Mouse (Mus musculus) forebrain, embryonic 10.5 days (tissue): ENCODE results near the gene Phf7. TPM values are rescaled to one million over a fixed set of nuclear protein-coding genes. Genes with fewer than 3 reads are reported as not detected.

Experiments used
- DNase-seq: peaks from one replicate; pipeline ENCODE4 v3.0.0-alpha.2; 2017; ENCODE audit warnings: low spot score; ENCODE audit errors: extremely low spot score
- H3K27ac ChIP-seq: fragments of 300-500 bp; sonication (generic); 2 replicates; pipeline ENCODE4 v1.5.1; 2016; ENCODE audit warnings: mild to moderate bottlenecking
- H3K27me3 ChIP-seq: fragments of 300-500 bp; sonication (generic); 2 replicates; pipeline ENCODE4 v1.6.1; 2016; ENCODE audit warnings: mild to moderate bottlenecking; ENCODE audit not compliant: poor library complexity, severe bottlenecking
- H3K36me3 ChIP-seq: fragments of 300-500 bp; sonication (generic); replicated peaks from 2 replicates; pipeline ENCODE4 v1.6.1; 2016; ENCODE audit warnings: mild to moderate bottlenecking, moderate library complexity
- H3K4me1 ChIP-seq: fragments of 300-500 bp; sonication (generic); 2 replicates; pipeline ENCODE4 v1.6.1; 2016
- H3K4me3 ChIP-seq: fragments of 300-500 bp; sonication (generic); 2 replicates; pipeline ENCODE4 v1.5.1; 2016; ENCODE audit warnings: mild to moderate bottlenecking, moderate library complexity
- H3K9me3 ChIP-seq: fragments of 300-500 bp; sonication (generic); 2 replicates; pipeline ENCODE4 v1.6.1; 2016; ENCODE audit warnings: mild to moderate bottlenecking, moderate library complexity
- WGBS: fragments of 180-500 bp; shearing (Covaris S2); methylation state at CpG from one replicate; pipeline ENCODE4 v1.1.7; 2016; 5-methylcytosine and 5-hydroxymethylcytosine counted together
- polyA plus RNA-seq: library from polyadenylated mRNA; unstranded; fragments of >200 nt; fragmentation: Nextera tagmentation; extraction: Ambion mirVana; gene quantifications from 2 replicates; pipeline ENCODE4 v1.2.1, GENCODE M21; 2016

The Phf7 gene
- polyA plus RNA-seq, 1 experiment from 2014 or later: 16.4 TPM

DNA sequence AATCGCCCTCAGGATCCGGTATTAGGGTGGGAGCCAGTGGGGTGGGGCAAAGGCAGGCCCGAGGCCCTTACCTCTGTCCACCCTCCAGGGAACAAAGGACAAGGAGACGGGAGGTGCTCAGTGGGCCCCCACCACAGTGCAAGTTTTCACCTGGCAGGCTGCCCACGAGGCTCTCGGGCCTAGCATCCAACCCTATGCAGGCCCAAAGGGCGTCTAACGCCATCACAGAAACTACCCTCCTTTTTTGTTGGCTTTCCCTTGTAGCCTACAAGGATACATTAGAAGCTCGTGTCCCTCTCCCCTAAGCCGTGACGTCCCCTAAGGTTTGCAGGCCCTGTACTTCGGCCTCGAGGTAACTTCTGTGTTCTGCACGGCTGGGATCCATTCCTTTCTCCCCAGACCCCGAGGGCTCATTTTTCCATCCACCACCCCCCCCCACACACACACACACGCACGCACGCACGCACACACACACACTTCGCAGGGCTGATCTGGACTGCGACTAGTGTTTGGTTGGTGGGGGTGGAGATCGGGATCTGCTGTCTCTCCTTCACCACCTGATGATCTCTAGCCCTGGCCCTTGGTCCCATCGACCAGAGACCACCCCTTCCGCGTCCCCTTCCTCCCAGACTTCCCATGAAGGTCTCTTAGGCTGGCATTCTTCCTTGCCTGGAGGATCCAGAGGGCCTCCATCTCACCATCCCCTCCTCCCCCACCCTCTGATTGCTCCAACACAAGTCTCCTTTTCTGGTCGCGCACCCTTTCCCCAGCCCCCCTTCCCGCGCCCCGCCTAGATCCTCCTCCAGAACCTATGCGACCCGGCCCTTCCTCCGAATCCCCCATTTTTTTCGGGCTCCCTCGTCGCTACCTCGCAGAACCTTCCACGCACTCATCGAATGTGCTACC lies 45.3 kb downstream of the Phf7 start:
- no peaks in the 10 kb centered on the region; the same call in none of the 2 replicates for H3K27me3 ChIP-seq
- peak; percentile 62 for DNase-seq

DNA sequence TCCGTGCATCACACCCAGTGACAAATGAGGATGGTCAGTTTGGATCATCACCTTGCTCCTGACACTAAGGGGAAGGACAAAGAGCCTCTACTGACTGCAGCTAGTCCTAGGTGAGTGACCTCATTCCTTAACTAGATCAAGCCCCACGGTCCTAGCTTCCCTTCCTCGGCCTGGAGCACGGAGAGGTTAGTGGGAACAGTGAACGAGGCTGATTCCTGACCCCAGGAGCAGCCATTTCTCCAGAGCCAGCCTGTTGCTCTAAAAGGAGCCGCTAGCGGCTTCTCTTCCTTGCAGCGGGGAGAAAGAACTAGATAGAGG lies 45.9 kb downstream of the Phf7 start:
- H3K36me3 ChIP-seq: peaks cover 47% of the 10 kb centered on the region

More for the DNA sequence above, 45.3 kb downstream of the Phf7 start:
- 2% methylated on average over 39 of the region's 39 CpGs for WGBS
- peaks cover 41% of the 10 kb centered on the region for H3K36me3 ChIP-seq
- H3K27ac ChIP-seq: peak overlapping the region; percentile 97
- H3K4me1 ChIP-seq: peaks cover 28% of the 10 kb centered on the region
- peak overlapping the region; percentile 85 for H3K4me3 ChIP-seq
- H3K9me3 ChIP-seq: no peaks in the 10 kb centered on the region

DNA sequence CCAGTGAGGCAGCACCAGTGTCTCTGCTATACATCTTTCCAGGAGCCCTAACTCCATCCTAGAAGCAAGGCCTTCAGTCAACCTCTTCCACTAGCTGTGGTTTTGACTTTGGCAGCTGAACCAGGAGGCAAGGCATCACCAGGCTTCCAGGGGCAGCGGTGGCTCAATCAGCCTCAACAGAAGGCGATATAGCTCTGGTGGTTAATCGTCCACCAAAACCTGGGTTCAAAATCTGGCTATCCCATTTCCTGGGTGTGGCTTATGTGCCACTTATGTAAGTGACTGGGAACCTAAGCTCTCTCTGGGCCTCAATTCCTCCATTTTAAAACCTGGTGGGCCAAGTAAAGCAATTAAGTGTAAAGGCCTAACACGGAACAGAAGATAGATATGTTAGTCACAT lies 46.3 kb downstream of the Phf7 start:
- H3K36me3 ChIP-seq: peaks cover 50% of the 10 kb centered on the region
- peak overlapping the region; percentile 85 for H3K4me3 ChIP-seq
- peaks cover 28% of the 10 kb centered on the region for H3K4me1 ChIP-seq
- 84% methylated on average over 4 of the region's 4 CpGs for WGBS
- H3K27me3 ChIP-seq: no peaks in the 10 kb centered on the region; the same call in 1 of the 2 replicates
- no peaks in the 10 kb centered on the region for H3K9me3 ChIP-seq
- peak overlapping the region; percentile 97 for H3K27ac ChIP-seq
- DNase-seq: no peak

More for the DNA sequence above, 45.9 kb downstream of the Phf7 start:
- H3K4me1 ChIP-seq: peaks cover 28% of the 10 kb centered on the region
- DNase-seq: no peak
- H3K27me3 ChIP-seq: no peaks in the 10 kb centered on the region; the same call in none of the 2 replicates
- H3K4me3 ChIP-seq: peak overlapping the region; percentile 85
- H3K27ac ChIP-seq: peak overlapping the region; percentile 97
- 32% methylated on average over 8 of the region's 8 CpGs for WGBS
- H3K9me3 ChIP-seq: no peaks in the 10 kb centered on the region

DNA sequence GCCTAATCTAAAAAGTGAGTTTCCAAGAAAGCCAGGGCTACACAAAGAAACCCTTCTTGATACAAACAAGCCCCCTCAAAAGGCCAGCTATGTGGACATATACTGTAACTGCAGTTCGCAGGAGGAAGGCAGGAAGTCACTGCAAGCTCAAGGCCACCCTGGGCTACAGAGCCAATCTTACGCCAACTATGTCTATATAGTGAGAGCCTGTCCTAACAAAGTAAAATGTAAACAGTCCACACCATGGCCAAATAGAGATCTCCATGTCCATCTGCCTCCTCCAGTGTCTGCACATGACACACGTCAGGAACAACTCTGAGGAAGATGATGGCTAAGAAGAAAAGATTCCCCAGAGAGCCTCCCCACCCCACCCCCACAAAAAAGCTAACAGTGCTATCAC lies 51.1 kb downstream of the Phf7 start:
- Histone ChIP-seq H3K27me3 (no peaks in the 10 kb centered on the region), H3K9me3 (no peaks in the 10 kb centered on the region), H3K4me1 (peaks cover 17% of the 10 kb centered on the region), H3K27ac (no peak overlapping the region), H3K36me3 (peaks cover 98% of the 10 kb centered on the region), H3K4me3 (no peak overlapping the region)
- 88% methylated on average over 3 of the region's 3 CpGs for WGBS
- no peak for DNase-seq

DNA sequence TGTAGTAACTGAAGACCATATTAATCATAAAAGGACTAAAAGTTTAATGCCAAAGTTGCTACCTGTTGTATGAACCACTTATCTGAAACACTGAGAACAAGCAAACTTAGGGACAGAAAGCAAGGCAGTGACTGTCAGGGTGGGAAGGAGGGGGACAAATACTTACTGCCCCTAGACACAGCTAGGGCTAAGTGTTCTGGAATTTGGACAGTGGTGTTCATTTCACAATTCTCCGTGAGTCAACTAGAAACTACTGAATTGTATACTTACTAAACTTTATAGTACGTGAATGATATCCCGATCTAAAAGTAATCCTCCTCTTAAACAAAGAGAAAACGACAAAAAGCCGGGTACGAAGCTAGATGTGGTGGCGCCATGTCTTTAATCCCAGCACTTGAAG lies 51.5 kb downstream of the Phf7 start:
- 95% methylated on average over 7 of the region's 7 CpGs for WGBS
- no peak for DNase-seq
- Histone ChIP-seq H3K4me1 (peaks cover 13% of the 10 kb centered on the region), H3K36me3 (peaks cover 100% of the 10 kb centered on the region), H3K27ac (no peak overlapping the region), H3K9me3 (no peaks in the 10 kb centered on the region), H3K27me3 (no peaks in the 10 kb centered on the region), H3K4me3 (no peak overlapping the region)

DNA sequence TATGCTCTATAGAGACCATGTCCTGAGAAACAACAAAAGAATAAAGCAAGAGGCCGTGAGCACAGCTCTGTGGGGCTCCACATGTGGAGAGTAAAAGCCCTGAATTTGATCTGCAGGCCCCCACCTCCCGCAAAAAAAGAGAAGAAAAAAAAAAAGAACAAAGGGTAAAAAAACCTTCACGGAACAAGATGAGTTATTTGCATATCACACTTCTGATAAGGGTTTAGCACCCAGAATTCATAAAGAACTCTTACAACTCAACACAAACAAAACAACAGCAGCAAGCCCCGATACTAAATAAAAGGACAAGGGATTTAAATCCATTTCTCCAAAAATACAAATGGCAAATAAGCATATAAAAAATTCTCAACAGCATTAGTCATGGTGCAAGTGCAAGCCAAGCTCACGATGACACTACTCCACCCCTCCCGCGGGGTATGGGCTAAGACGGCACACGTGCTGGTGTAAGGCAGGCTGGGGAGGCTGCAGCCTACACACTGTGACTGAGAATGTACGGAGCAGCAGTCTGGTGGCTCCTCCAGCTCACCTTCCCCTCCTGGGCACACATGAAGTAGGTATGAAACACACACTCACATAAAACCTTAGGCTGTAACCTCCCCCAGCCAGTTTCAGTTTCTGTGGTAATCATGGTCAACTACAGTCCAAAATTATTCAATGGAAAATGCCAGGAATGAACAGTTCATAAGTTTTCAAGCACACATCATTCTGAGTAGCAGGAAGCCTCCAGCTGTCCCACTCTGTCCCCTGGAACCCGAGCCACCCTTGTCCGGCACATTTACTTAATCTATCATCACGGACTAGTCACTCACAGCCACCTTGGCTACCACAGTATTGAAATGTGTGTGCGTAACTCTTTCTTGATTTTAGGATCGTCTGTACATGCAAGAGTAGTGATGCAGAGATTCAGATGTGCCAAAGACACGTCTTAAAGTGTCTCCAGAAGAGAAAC lies 53.3 kb downstream of the Phf7 start:
- Histone ChIP-seq H3K36me3 (peaks cover 100% of the 10 kb centered on the region), H3K9me3 (no peaks in the 10 kb centered on the region)
- no peak for DNase-seq

DNA sequence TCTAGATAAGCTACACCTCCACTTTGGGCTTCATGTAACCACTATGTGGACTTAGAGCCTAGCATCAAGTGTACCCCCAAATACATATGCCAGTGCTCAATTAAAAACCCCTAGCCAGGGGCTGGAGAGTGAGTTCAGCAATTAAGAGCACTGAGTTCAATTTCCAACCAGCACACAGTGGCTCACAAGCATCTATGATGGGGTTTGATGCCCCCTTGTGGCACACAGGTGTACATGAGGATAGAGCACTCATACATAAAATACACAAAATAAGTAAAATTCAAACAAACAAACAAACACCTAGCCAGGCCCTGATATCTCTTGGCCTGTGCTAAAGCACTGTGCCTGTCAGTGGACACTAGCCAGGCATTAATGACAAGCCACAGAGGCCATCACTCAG lies 55.1 kb downstream of the Phf7 start:
- H3K36me3 ChIP-seq: peaks cover 100% of the 10 kb centered on the region

More for the DNA sequence above, 53.3 kb downstream of the Phf7 start:
- Histone ChIP-seq H3K4me3 (no peak overlapping the region), H3K27ac (no peak overlapping the region), H3K4me1 (peaks cover 5% of the 10 kb centered on the region; the same call in 1 of the 2 replicates), H3K27me3 (no peaks in the 10 kb centered on the region)
- 88% methylated on average over 16 of the region's 16 CpGs for WGBS

DNA sequence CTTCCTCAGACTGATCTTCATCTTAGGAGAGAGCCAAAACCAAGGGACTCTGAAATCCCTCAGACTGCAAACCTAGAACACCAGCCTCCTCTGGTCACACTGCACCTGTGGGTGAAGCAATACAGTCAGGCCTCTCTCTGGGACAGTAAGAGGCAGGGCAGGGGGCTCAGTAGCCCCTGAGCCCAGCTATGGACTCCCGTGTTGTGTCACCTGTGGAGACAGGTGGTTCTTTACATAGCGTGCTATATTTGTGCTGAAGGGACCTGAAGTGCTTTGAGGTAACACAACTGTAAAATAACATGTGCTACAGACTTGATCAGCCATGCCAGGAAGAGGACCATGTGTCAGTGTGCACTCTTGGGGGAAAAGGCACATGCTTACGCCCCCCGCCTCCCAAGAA lies 55.6 kb downstream of the Phf7 start:
- Histone ChIP-seq H3K27me3 (no peaks in the 10 kb centered on the region), H3K4me3 (no peak overlapping the region), H3K27ac (no peak overlapping the region), H3K4me1 (peaks cover 5% of the 10 kb centered on the region; the same call in 1 of the 2 replicates), H3K36me3 (peaks cover 100% of the 10 kb centered on the region), H3K9me3 (no peaks in the 10 kb centered on the region)
- 98% methylated on average over 4 of the region's 4 CpGs for WGBS
- no peak for DNase-seq

More for the DNA sequence above, 55.1 kb downstream of the Phf7 start:
- H3K4me1 ChIP-seq: peaks cover 5% of the 10 kb centered on the region; the same call in 1 of the 2 replicates
- no peaks in the 10 kb centered on the region for H3K9me3 ChIP-seq
- no peak overlapping the region for H3K27ac ChIP-seq
- DNase-seq: no peak
- H3K27me3 ChIP-seq: no peaks in the 10 kb centered on the region
- no peak overlapping the region for H3K4me3 ChIP-seq

DNA sequence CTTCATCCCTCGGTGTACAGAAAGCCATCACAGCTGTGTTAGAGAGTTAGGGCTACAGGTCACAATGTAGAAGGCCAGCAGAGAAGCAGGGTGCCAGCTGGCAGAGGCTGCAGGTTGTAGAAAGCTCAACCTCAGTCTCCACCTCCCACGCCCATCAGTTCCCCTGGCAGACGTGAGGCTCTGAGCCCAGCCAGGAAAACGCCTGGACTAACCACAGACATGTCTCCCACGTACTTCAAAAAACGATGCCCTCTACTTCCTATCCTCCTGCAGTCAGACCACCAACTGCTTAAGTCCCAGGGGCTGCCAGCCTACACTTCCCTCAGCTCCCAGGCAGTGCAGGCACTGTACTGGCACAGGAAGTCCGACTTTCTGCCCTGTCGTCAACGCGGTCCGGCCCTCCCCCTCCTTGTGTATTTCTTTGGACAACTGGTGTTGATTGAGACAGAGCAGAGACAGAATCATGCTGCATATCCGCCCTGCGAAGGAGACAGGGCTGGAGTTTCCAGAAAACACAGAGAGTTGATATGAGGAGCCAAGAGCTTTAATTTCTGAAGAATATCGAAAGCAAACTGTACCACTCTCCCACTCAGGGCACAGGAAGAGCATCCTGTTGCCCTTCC lies 56.1 kb downstream of the Phf7 start:
- H3K27ac ChIP-seq: no peak overlapping the region
- H3K36me3 ChIP-seq: peaks cover 100% of the 10 kb centered on the region
- DNase-seq: no peak
- WGBS: 91% methylated on average over 14 of the region's 14 CpGs
- H3K4me1 ChIP-seq: peaks cover 5% of the 10 kb centered on the region; the same call in 1 of the 2 replicates
- H3K9me3 ChIP-seq: no peaks in the 10 kb centered on the region
- no peak overlapping the region for H3K4me3 ChIP-seq
- H3K27me3 ChIP-seq: no peaks in the 10 kb centered on the region

DNA sequence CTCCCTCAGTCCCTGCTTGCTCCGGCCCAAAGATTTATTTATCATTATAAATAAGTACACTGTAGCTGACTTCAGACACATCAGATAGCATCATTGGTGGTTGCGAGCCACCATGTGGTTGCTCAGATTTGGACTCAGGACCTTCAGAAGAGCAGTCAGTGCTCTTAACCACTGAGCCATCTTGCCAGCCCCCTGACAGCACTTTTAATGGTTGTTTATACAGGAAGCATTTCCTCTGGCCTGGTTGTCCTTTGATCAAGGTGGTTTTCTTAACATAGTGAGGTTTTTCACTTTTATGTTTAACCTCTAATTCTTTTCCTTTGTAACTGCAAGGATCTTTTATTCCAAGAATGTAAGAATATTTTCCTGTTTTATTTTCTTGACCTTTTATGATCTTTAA lies 56.7 kb downstream of the Phf7 start:
- Histone ChIP-seq H3K4me3 (no peak overlapping the region), H3K36me3 (peaks cover 100% of the 10 kb centered on the region), H3K4me1 (peaks cover 6% of the 10 kb centered on the region), H3K9me3 (no peaks in the 10 kb centered on the region), H3K27me3 (no peaks in the 10 kb centered on the region), H3K27ac (no peak overlapping the region)
- 95% methylated on average over 2 of the region's 2 CpGs for WGBS
- DNase-seq: no peak

DNA sequence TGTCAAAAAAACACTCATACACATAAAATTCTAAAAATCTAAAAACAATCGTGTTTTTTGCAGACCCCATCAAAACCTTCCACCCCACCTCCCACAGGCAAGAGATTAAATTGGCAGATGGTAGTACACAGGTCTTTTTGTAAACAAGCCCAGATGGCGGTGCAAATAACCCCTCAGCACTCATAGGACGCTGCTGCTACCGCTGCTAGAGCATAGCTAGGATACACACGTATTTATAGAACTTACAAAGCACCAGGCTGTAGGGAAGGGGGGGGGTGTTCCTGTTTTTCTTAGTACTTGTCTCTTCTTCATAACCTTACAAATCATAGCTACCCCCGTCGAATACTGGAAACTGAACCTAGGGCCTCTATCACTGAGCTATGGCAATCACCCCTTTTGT lies 57.3 kb downstream of the Phf7 start:
- DNase-seq: no peak
- WGBS: 93% methylated on average over 7 of the region's 7 CpGs
- no peaks in the 10 kb centered on the region for H3K9me3 ChIP-seq
- H3K4me3 ChIP-seq: no peak overlapping the region
- H3K36me3 ChIP-seq: peaks cover 100% of the 10 kb centered on the region
- peaks cover 13% of the 10 kb centered on the region for H3K4me1 ChIP-seq
- H3K27me3 ChIP-seq: no peaks in the 10 kb centered on the region
- H3K27ac ChIP-seq: no peak overlapping the region

DNA sequence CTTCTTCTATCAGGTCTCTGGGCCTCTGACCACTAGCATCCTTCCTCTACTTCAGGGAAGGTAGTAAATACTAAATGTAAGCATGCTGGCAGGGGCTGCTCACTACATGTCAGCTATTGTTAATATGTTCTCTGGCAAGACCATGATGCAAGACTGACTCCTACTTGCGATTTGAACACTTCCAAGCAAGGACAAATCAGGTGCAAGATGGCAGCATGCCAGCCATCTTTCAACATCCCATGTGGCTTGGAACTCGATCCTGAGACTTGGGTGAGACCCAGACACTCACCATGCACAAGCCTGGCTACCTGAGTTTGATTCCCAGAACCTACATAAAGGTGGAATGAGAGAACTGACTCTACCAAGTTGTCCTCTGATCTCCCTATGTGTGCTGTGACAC lies 59.2 kb downstream of the Phf7 start:
- H3K27me3 ChIP-seq: no peaks in the 10 kb centered on the region
- H3K9me3 ChIP-seq: no peaks in the 10 kb centered on the region
- WGBS: 92% methylated on average over 2 of the region's 2 CpGs
- H3K27ac ChIP-seq: no peak overlapping the region
- peaks cover 100% of the 10 kb centered on the region for H3K36me3 ChIP-seq
- H3K4me1 ChIP-seq: peaks cover 11% of the 10 kb centered on the region; the same call in 1 of the 2 replicates
- H3K4me3 ChIP-seq: no peak overlapping the region
- no peak for DNase-seq
